Mouse (Mus musculus) cerebellum, adult 11 months (tissue): Measurements from ENCODE around the gene Rdh19.
A peak's percentile ranks its signal among the peaks of the same experiment; 100 is the strongest.
"Not testable (repeated sequence)": the region's sequence is repeated elsewhere in the genome, so short reads cannot be mapped to it uniquely, and the experiment has no call there.

Experiments used
- DNase-seq: peaks from one replicate; pipeline ENCODE4 v3.0.0; 2022

Rdh19 gene

GRCm38 (mm10) chr10:127849628-127850027 is at the start of gene Rdh19:
TSS of gene Rdh19 (plus strand) at chr10:127849928.
- DNase-seq: no peak

DNA sequence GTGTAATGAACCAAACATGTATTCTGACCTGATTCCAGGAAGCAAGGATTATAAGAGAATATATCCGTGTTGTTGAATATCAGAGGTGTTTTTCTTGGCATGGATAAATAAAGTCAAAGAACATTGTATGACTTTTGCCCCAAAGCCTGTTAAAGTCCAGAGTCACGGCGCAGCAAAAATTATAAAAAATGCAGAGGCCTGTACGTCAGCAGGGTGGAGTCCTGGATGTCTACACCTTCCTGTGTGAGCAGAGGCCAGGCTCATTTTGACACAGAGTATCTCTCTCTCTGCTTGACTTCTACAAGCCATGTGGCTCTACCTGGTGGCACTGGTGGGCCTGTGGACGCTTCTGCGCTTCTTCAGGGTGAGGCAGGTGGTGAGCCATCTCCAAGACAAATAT is 48.8 kb upstream of the Rdh19 start, which contains the start of gene Rdh16:
Gene Rdh16 (plus strand): TSS at position 262 of the 400 bp plus-strand sequence.
- no peak for DNase-seq

DNA sequence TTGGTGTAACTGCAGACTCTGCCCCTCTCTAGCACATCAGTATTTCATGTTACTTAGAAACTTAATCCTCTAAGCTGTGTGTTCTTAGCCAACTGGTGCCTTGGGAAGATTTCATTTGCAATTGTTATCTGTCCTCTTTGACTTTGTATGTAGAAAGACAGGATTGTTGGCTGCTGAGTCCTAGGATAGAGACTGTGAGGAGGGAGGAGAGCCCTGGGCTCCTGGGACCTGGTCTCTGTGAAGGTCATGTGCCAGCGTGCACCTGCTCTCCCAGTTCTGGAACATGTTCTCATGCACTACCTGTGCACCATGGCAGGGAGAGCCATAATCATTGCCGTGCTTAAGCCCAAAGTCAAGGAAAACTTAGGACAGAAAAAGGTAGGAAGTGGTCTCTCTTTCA is 48.1 kb upstream of the Rdh19 start:
- no peak for DNase-seq

DNA sequence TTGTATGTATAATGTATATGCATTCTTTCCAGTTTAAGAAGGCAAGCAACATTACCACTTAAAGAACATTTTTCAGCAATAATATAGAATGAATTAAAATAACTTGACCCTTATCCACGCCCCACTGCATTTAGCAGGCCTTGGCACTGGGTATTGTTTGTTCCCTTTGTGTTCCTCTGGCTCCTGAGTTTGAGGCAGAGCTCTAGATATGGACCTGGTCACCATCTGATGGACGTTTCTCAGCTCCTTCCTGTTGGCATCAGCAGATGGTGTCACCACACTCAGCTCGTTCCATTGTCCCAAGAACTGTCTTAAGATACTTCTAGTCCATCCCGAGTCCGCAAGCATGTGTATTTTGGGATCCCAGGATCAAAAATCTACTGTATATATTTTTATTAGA is 47.5 kb upstream of the Rdh19 start:
- no peak for DNase-seq

- DNase-seq: no peak
These were observed 45.3 kb upstream of the Rdh19 start for GRCm38 (mm10) chr10:127804416-127804815.

DNA sequence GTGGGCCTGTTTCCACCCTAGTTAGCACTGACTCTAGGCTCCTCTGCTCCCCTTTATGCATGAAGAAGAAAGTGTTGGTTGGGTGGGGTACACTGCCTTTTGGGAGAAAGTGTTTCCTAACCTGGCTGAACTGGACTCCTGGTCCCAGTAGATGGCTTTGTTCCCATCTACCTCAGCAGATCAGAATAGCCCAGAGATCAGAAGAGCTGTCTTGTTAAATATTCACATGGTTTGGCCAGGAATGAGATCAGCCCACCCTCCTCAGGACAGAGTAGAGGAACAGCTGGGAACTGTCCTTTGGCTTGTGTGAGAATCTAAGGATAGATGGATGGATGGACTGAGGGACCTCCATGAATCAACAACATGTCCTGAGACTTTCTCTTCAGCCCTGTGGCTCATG is 33.8 kb upstream of the Rdh19 start:
- DNase-seq: no peak

DNA sequence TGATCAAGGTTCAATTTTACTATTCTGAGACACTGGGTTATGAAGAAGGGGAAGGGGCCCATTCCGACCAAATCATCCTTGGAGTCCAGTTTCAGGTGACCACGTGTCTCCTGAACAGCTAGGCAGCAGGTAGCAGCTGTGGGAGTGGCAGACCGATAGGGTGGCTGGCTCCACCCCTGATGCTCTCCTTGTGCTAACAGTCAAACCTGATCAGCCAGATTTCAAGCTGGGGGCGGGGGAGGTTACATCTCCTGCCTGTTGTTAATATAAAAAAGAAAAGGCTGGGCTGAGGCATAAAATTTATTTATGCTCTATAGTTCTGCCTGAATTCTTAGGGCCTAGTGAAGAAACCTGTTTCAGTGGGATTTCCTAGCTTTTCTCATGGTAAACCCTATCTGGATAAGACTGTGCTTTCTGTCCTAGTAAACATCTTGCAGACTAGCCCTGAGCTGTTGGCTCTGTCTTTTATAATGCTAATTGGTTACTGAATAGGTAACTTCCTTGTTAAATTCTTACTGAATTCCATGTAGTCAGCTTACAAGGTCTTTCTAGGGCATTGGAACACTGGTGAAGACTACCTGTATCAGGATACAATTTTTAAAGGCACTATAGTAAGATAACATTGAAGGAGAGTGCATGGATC is 32.3 kb upstream of the Rdh19 start:
- not testable (repeated sequence) for DNase-seq

GRCm38 (mm10) chr10:127821806-127822205 is 27.9 kb upstream of the Rdh19 start:
- DNase-seq: not testable (repeated sequence)

- no peak for DNase-seq
These were observed 24.3 kb upstream of the Rdh19 start for GRCm38 (mm10) chr10:127825386-127825785.

- DNase-seq: no peak
These were observed 20.6 kb upstream of the Rdh19 start for GRCm38 (mm10) chr10:127829121-127829520.

- not testable (repeated sequence) for DNase-seq
These were observed 15.5 kb upstream of the Rdh19 start for GRCm38 (mm10) chr10:127834186-127834585.

DNA sequence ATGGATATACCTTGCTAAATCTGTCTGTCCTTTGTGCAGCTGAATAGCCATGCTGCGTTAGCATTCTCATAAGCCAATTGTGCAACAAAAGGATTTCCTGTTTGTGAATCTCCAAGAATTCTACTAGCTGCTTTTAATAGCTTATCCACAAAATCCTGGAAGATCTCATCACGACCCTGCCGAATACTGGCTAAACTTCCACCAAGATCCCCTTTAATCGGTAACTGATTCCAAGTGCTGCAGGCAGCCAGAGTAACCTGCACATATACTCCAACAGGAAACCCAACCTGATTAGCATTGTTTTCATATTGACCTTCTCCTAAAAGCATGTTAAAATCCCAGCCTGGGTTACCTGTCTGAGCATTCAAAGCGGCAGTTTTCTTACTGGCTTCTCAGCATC is 14.4 kb upstream of the Rdh19 start:
- DNase-seq: no peak

GRCm38 (mm10) chr10:127837793-127838192 is 11.9 kb upstream of the Rdh19 start:
- DNase-seq: not testable (repeated sequence)

DNA sequence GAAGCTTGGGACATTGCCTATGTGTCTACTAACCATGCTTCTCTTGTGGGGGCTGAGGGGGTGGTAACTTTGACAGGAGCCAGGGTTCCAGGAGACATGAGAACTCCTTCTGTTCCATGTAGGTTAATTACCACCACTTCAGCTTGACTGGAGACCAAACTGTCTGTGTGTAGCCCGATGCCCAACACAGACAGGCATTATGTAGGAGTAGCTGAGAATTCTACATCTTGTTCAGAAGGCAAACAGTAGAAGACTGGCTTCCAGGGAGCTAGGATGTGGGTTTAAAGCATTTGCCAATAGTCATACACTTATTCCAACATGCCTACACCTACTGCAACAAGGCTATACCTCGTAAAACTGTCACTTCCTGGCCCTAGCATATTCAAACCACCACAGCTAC is 11.2 kb upstream of the Rdh19 start:
- no peak for DNase-seq

DNA sequence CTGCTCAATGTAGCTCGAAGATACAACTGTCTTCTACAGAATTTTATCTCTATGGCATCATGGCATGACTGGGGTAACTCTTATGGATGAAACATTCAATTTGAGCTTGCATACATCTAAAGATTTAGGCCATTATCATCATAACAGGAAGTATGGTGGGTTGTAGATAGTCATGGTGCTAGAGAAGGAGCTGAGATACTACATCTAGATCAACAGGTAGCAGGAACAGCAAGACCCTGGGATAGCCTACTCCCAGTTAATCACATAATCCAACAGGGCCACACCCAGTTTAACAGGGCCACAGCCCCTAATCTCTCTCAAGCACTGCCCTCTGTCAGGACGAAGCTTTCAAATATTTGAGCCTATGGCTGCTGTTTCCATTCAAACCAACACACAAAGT is 9.0 kb upstream of the Rdh19 start:
- no peak for DNase-seq

- DNase-seq: not testable (repeated sequence)
These were observed 3.8 kb upstream of the Rdh19 start for GRCm38 (mm10) chr10:127845945-127846344.

DNA sequence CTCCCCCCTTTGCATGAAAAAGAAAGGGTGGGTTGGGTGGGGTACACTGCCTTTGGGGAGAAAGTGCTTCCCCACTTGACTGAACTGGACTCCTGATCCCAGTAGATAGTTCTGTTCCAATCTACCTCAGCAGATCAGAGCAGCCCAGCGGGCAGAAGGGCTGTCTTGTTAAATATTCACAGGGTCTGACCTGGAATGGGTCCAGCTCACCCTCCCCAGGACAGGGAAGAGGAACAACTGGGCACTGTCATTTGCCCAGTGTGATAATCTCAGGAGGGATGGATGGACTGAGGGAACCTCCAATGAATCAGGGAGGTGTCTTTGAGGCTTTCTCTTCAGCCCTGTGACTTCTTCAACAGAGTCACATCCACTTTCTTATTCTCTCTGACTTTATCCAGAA is 1.6 kb upstream of the Rdh19 start:
- DNase-seq: no peak

GRCm38 (mm10) chr10:127856376-127856775 is 6.6 kb downstream of the Rdh19 start:
- DNase-seq: peak; percentile 32

GRCm38 (mm10) chr10:127864931-127865330 is 15.2 kb downstream of the Rdh19 start:
- DNase-seq: no peak

DNA sequence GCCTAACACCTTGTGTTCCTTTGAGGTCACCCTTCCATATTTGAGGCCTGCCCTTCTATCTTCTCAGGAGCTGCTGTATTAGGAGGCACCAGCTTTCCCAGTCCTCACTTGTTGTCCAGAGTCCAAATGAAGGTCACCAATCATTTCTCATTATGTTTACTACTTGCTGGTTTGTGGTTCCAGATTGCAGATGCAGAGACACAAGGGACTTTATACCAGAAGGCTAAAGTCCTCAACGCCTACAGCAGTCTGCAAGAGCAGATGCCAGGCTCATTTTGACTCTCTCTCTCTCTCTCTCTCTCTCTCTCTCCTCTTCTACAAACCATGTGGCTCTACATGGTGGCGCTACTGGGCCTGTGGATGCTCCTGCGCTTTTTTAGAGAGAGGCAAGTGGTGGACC is 16.5 kb downstream of the Rdh19 start, which contains the start of gene Rdh16f2:
Gene Rdh16f2 (plus strand): TSS at position 243 of the 400 bp plus-strand sequence.
- DNase-seq: no peak

DNA sequence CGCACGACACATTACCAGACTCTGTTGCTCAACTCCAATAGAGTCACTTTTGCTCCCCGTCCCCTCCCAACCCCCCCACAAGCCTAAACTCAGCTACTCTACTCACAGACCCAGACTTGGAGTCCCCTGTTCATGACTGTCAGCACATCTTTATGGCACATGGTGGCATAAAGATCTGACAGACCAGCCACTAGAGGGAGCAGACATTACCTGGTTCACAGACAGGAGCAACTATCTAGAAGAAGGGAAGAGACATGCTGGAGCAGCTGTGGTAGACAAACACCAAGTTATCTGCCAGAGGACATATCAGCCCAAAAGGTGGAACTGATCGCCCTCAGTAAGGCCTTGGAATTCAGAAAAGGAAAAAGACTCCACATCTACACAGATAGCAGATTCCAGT is 22.8 kb downstream of the Rdh19 start:
- DNase-seq: no peak

DNA sequence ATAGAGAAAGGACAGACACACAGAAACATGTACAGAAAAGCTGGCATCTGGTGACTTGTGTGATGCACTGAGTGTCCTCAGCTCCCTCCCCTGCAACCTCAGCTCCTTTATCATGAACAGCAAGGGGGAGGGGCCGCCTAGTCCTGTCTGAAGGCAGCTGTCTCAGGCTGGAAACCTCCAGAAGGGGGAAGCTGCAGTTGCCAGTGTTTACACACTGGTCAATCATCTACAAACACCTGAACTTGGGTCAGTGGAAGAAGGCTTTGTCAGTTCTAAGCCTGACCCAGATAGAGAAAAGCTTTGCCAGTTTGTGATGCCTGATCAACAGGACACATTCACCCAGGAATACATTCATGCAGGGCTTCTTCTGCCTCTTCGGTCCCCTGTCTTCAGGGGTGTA is 28.0 kb downstream of the Rdh19 start:
- DNase-seq: no peak

DNA sequence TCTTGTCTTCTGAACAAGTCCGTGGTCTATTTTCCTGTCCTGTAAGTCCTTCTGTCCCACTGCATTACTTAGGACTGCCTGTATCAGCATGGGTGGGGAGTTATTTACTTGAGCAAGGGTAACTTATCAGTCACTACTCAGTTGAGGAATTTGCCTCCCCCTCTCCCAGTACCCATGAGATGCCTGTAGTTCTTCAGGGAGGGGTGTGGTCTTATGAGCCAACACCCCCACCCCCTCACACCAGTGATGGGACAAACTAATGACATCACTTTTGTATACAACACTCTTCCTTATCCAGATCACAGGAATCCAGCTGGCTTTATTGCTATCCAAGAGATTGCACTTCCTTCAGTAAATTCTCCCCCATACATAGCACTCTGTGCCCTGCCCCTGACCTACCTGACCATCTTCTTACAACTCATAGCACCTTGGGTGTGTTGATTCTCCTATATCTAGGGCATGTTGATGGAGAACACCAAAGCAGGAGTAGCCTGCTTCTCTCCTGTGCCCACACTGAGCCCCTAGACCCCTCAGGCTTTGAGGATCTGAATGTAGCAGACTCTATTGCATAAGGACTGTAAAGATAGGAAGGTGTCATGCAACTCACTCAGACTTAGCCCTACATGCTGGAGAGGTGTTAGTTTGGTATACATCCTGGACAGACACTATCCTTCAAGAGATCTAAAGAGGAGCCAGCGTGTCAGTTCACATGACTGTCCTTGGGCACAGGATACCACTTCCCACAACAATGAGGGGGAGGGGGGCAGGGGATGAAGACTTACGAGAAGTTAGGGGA is 28.7 kb downstream of the Rdh19 start:
- DNase-seq: no peak

DNA sequence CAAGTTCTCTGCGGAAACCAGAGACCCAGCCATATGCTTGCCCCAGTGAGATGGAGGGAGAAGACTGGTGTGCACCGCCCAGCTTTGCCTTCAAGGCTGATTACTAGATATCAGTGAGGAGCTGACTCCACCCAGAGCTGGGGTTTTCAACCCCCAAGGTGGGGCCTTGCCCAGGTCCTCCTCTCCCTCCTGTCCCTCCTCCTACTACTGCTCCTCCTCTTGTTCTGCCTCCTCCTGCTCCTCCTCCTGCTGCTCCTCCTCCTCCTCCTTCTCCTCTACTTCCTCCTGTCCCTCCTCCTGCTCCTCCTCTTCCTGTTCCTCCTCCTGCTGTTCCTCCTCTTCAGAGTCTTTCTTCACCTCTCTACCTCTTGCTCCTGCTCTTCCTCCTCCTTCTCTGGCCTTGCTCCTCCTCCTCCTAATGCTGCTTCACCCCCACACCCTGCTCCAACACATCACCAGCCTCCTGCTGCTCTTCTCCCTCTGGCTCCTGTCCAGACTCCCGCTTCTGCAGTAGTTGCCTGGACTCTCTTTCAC is 29.5 kb downstream of the Rdh19 start:
- no peak for DNase-seq
